Mouse (Mus musculus) forebrain, embryonic 10.5 days (tissue): ENCODE measurements around the gene Hist1h2ao. TPM values are rescaled to one million over a fixed set of nuclear protein-coding genes. Genes with fewer than 3 reads are reported as not detected.
"Not testable (repeated sequence)": the region's sequence is repeated elsewhere in the genome, so short reads cannot be mapped to it uniquely, and the experiment has no call there.

Experiments used
- DNase-seq: peaks from one replicate; pipeline ENCODE4 v3.0.0-alpha.2; 2017; ENCODE audit warnings: low spot score; ENCODE audit errors: extremely low spot score
- H3K27ac ChIP-seq: fragments of 300-500 bp; sonication (generic); 2 replicates; pipeline ENCODE4 v1.5.1; 2016; ENCODE audit warnings: mild to moderate bottlenecking
- H3K27me3 ChIP-seq: fragments of 300-500 bp; sonication (generic); 2 replicates; pipeline ENCODE4 v1.6.1; 2016; ENCODE audit warnings: mild to moderate bottlenecking; ENCODE audit not compliant: poor library complexity, severe bottlenecking
- H3K36me3 ChIP-seq: fragments of 300-500 bp; sonication (generic); replicated peaks from 2 replicates; pipeline ENCODE4 v1.6.1; 2016; ENCODE audit warnings: mild to moderate bottlenecking, moderate library complexity
- H3K4me1 ChIP-seq: fragments of 300-500 bp; sonication (generic); 2 replicates; pipeline ENCODE4 v1.6.1; 2016
- H3K4me3 ChIP-seq: fragments of 300-500 bp; sonication (generic); 2 replicates; pipeline ENCODE4 v1.5.1; 2016; ENCODE audit warnings: mild to moderate bottlenecking, moderate library complexity
- H3K9me3 ChIP-seq: fragments of 300-500 bp; sonication (generic); 2 replicates; pipeline ENCODE4 v1.6.1; 2016; ENCODE audit warnings: mild to moderate bottlenecking, moderate library complexity
- WGBS: fragments of 180-500 bp; shearing (Covaris S2); methylation state at CpG from one replicate; pipeline ENCODE4 v1.1.7; 2016; 5-methylcytosine and 5-hydroxymethylcytosine counted together
- polyA plus RNA-seq: library from polyadenylated mRNA; unstranded; fragments of >200 nt; fragmentation: Nextera tagmentation; extraction: Ambion mirVana; gene quantifications from 2 replicates; pipeline ENCODE4 v1.2.1, GENCODE M21; 2016

Gene Hist1h2ao
- polyA plus RNA-seq, 1 experiment from 2014 or later: not detected

GRCm38 (mm10) chr13:21786899-21787629, 23.2 kb upstream of the Hist1h2ao start, which contains the start of the genes Hist1h2an and Hist1h2bp:
Gene Hist1h2an (minus strand): TSS chr13:21787218.
Gene Hist1h2bp (plus strand): TSS chr13:21787461.
- H3K9me3 ChIP-seq, H3K27me3 ChIP-seq, H3K36me3 ChIP-seq: not testable (repeated sequence)
- H3K4me3 ChIP-seq: peak within 1 kb of the TSS; percentile 53
- DNase-seq: peak; percentile 90
- H3K27ac ChIP-seq: peak within 1 kb of the TSS; percentile 99
- WGBS: under 1% methylated on average over 39 of the region's 63 CpGs
- H3K4me1 ChIP-seq: peaks cover 67% of the 10 kb centered on the region

- H3K9me3 ChIP-seq: no peaks in the 10 kb centered on the region
- H3K27me3 ChIP-seq: no peaks in the 10 kb centered on the region
- peak overlapping the region; percentile 53 for H3K4me3 ChIP-seq
- 10% methylated on average over 17 of the region's 21 CpGs for WGBS
- H3K27ac ChIP-seq: peak overlapping the region; percentile 91
- DNase-seq: peak; percentile 26
- no peaks in the 10 kb centered on the region for H3K36me3 ChIP-seq
- peaks cover 60% of the 10 kb centered on the region for H3K4me1 ChIP-seq
These were observed 22.3 kb upstream of the Hist1h2ao start for GRCm38 (mm10) chr13:21787760-21788593.

- no peak overlapping the region for H3K4me3 ChIP-seq
- WGBS: 70% methylated on average over 6 of the region's 6 CpGs
- peak overlapping the region; percentile 91 for H3K27ac ChIP-seq
- no peak for DNase-seq
- no peaks in the 10 kb centered on the region for H3K9me3 ChIP-seq
- H3K27me3 ChIP-seq: no peaks in the 10 kb centered on the region
- H3K4me1 ChIP-seq: peaks cover 48% of the 10 kb centered on the region
- H3K36me3 ChIP-seq: no peaks in the 10 kb centered on the region
These were observed 20.3 kb upstream of the Hist1h2ao start for GRCm38 (mm10) chr13:21789925-21790324.

- H3K9me3 ChIP-seq: no peaks in the 10 kb centered on the region
- H3K27me3 ChIP-seq: no peaks in the 10 kb centered on the region
- WGBS: 7% methylated on average over 18 of the region's 18 CpGs
- H3K4me3 ChIP-seq: peak overlapping the region; percentile 41
- peak overlapping the region; percentile 86 for H3K27ac ChIP-seq
- H3K4me1 ChIP-seq: peaks cover 40% of the 10 kb centered on the region
- H3K36me3 ChIP-seq: no peaks in the 10 kb centered on the region
- DNase-seq: peak; percentile 34
These were observed 19.5 kb upstream of the Hist1h2ao start for GRCm38 (mm10) chr13:21790601-21791283.

GRCm38 (mm10) chr13:21795584-21795983, 14.7 kb upstream of the Hist1h2ao start:
- DNase-seq: no peak

GRCm38 (mm10) chr13:21797163-21797562, 13.1 kb upstream of the Hist1h2ao start:
- H3K36me3 ChIP-seq, H3K27ac ChIP-seq, DNase-seq, H3K27me3 ChIP-seq, H3K9me3 ChIP-seq, H3K4me1 ChIP-seq, H3K4me3 ChIP-seq: not testable (repeated sequence)

More at GRCm38 (mm10) chr13:21795584-21795983, 14.7 kb upstream of the Hist1h2ao start:
- Histone ChIP-seq H3K4me3 (no peak overlapping the region), H3K27me3 (no peaks in the 10 kb centered on the region), H3K9me3 (no peaks in the 10 kb centered on the region), H3K36me3 (no peaks in the 10 kb centered on the region), H3K27ac (no peak overlapping the region), H3K4me1 (peaks cover 8% of the 10 kb centered on the region)
- 91% methylated on average over 7 of the region's 7 CpGs for WGBS

- WGBS: no CpG with 5 or more reads among the region's 4 CpGs
- not testable (repeated sequence) for H3K4me3 ChIP-seq, H3K4me1 ChIP-seq, H3K27me3 ChIP-seq, H3K27ac ChIP-seq, DNase-seq, H3K9me3 ChIP-seq, H3K36me3 ChIP-seq
These were observed 7.2 kb upstream of the Hist1h2ao start for GRCm38 (mm10) chr13:21803058-21803457.

- not testable (repeated sequence) for DNase-seq, H3K9me3 ChIP-seq, H3K27me3 ChIP-seq, H3K4me3 ChIP-seq, H3K27ac ChIP-seq, H3K36me3 ChIP-seq, H3K4me1 ChIP-seq
- no CpG with 5 or more reads among the region's 8 CpGs for WGBS
These were observed 809 bp downstream of the Hist1h2ao start for GRCm38 (mm10) chr13:21811074-21811473.

GRCm38 (mm10) chr13:21811539-21811938, 1.3 kb downstream of the Hist1h2ao start, which contains the start of gene Hist1h4m:
Gene Hist1h4m (plus strand): TSS chr13:21811746.
- H3K27ac ChIP-seq: peak within 1 kb of the TSS; percentile 77
- not testable (repeated sequence) for DNase-seq, H3K9me3 ChIP-seq, H3K27me3 ChIP-seq, H3K4me1 ChIP-seq, H3K36me3 ChIP-seq
- H3K4me3 ChIP-seq: peak within 1 kb of the TSS; percentile 34; the same call in 1 of the 2 replicates
- WGBS: no CpG with 5 or more reads among the region's 24 CpGs

GRCm38 (mm10) chr13:21812092-21812491, 1.8 kb downstream of the Hist1h2ao start:
- Histone ChIP-seq H3K27ac (peak overlapping the region; percentile 77), H3K4me3 (peak overlapping the region; percentile 34; the same call in 1 of the 2 replicates)
- H3K36me3 ChIP-seq, H3K4me1 ChIP-seq, DNase-seq, H3K27me3 ChIP-seq, H3K9me3 ChIP-seq: not testable (repeated sequence)
- WGBS: 0% methylated on average over 14 of the region's 14 CpGs

- H3K4me3 ChIP-seq, H3K27ac ChIP-seq, H3K36me3 ChIP-seq, H3K4me1 ChIP-seq, DNase-seq, H3K27me3 ChIP-seq, H3K9me3 ChIP-seq: not testable (repeated sequence)
- 66% methylated on average over 7 of the region's 16 CpGs for WGBS
These were observed 10.0 kb downstream of the Hist1h2ao start for GRCm38 (mm10) chr13:21820082-21820890.

- H3K27ac ChIP-seq: peak overlapping the region; percentile 62
- peaks cover 4% of the 10 kb centered on the region for H3K4me1 ChIP-seq
- 82% methylated on average over 3 of the region's 3 CpGs for WGBS
- H3K9me3 ChIP-seq: no peaks in the 10 kb centered on the region
- no peaks in the 10 kb centered on the region for H3K27me3 ChIP-seq
- H3K4me3 ChIP-seq: no peak overlapping the region
- H3K36me3 ChIP-seq: peaks cover 7% of the 10 kb centered on the region
- no peak for DNase-seq
These were observed 18.2 kb downstream of the Hist1h2ao start for GRCm38 (mm10) chr13:21828511-21828910.
